13 mouse cellular contexts compared by ENCODE assay signal in genomic region chr6:93821512-93821911, GRCm38 (mm10).
DNase-seq lines count a peak whose midpoint lies in the region; ATAC-seq and TF ChIP-seq lines count a peak whose summit lies in the region.
"Had no signal": no experiment of that assay in that cellular context is flagged by ENCODE, and none has a peak within 500 bp of the region (broad histone marks: within the 10 kb centered on the region; RNA-seq: fewer than 3 reads in every experiment).

No protein-coding gene starts in this region.

- peaks cover 29% of the 10 kb centered on the region for H3K4me1 ChIP-seq in kidney, embryonic 15.5 days
- H3K4me1 ChIP-seq in forebrain, embryonic 11.5 days (replicated peaks; ENCODE audit: control insufficient read depth, insufficient read depth, low read length), result peaks cover 24% of the 10 kb centered on the region
- H3K4me1 ChIP-seq in hindbrain, embryonic 13.5 days (replicated peaks), result peaks cover 52% of the 10 kb centered on the region
- H3K4me1 ChIP-seq in neural tube, embryonic 14.5 days (ENCODE audit: control insufficient read depth, insufficient read depth, low read length), result peaks cover 9% of the 10 kb centered on the region; the same call in 1 of the 2 replicates
- peaks cover 7% of the 10 kb centered on the region for H3K4me1 ChIP-seq in cerebellum, adult 2 months (ENCODE audit: control insufficient read depth, insufficient read depth, low read length)
- H3K4me1 ChIP-seq: liver, embryonic 12.5 days had no signal

- intact Hi-C loops in gastrocnemius, postnatal 36 days (cut with DNase I), result no loop called here

- ATAC-seq in kidney, embryonic 15.5 days (replicated peaks; ENCODE audit: low FRiP score), result peak; percentile 58; the same call in 1 of the 2 replicates
- ATAC-seq in forebrain, embryonic 11.5 days (replicated peaks; ENCODE audit: low FRiP score), result 0 out of 2 replicates have a peak, but pooled peaks have one; percentile 55
- no peak for ATAC-seq in hindbrain, embryonic 13.5 days (ENCODE audit: low FRiP score)
- no peak for ATAC-seq in neural tube, embryonic 14.5 days (ENCODE audit: low read depth)
- ATAC-seq: liver, embryonic 12.5 days had no signal

- no peaks in the 10 kb centered on the region for H3K9me3 ChIP-seq in kidney, embryonic 15.5 days (replicated peaks)
- H3K9me3 ChIP-seq in forebrain, embryonic 11.5 days (ENCODE audit: control insufficient read depth, low read length), result no peaks in the 10 kb centered on the region
- no peaks in the 10 kb centered on the region for H3K9me3 ChIP-seq in hindbrain, embryonic 13.5 days
- no peaks in the 10 kb centered on the region for H3K9me3 ChIP-seq in neural tube, embryonic 14.5 days (ENCODE audit: control insufficient read depth, low read length)
- H3K9me3 ChIP-seq: liver, embryonic 12.5 days had no signal

- TF ChIP-seq POLR2A in cerebellum, adult 2 months (IDR thresholded peaks at IDR 0.05; ENCODE audit: borderline replicate concordance, insufficient read depth, low read length), result no peak

- no peak overlapping the region for H3K4me3 ChIP-seq in kidney, embryonic 15.5 days (replicated peaks)
- H3K4me3 ChIP-seq in forebrain, embryonic 11.5 days (ENCODE audit: low read depth, low read length), result no peak overlapping the region
- H3K4me3 ChIP-seq in hindbrain, embryonic 13.5 days, result no peak overlapping the region
- no peak overlapping the region for H3K4me3 ChIP-seq in neural tube, embryonic 14.5 days (ENCODE audit: low read depth, low read length)
- H3K4me3 ChIP-seq in cerebellum, adult 2 months (replicated peaks; ENCODE audit: insufficient read depth, low read depth, low read length), result no peak overlapping the region
- H3K4me3 ChIP-seq: heart, embryonic 13.5 days; liver, embryonic 12.5 days; myocyte had no signal

- no peak overlapping the region for H3K9ac ChIP-seq in kidney, embryonic 15.5 days
- H3K9ac ChIP-seq in forebrain, embryonic 11.5 days (ENCODE audit: low read length), result no peak overlapping the region
- no peak overlapping the region for H3K9ac ChIP-seq in hindbrain, embryonic 13.5 days
- no peak overlapping the region for H3K9ac ChIP-seq in neural tube, embryonic 14.5 days (replicated peaks; ENCODE audit: low read depth, low read length)
- H3K9ac ChIP-seq: heart, embryonic 13.5 days; liver, embryonic 12.5 days had no signal

- no peak overlapping the region for H3K4me2 ChIP-seq in kidney, embryonic 15.5 days
- H3K4me2 ChIP-seq in forebrain, embryonic 11.5 days (ENCODE audit: low read depth, low read length, severe bottlenecking), result no peak overlapping the region
- no peak overlapping the region for H3K4me2 ChIP-seq in hindbrain, embryonic 13.5 days
- H3K4me2 ChIP-seq in neural tube, embryonic 14.5 days (ENCODE audit: low read depth, low read length), result no peak overlapping the region
- H3K4me2 ChIP-seq: heart, embryonic 13.5 days; liver, embryonic 12.5 days had no signal

- 25% methylated on average over 7 of the region's 7 CpGs for WGBS in kidney, embryonic 15.5 days
- 38% methylated on average over 7 of the region's 7 CpGs for WGBS in forebrain, embryonic 11.5 days
- WGBS in hindbrain, embryonic 13.5 days, result 18% methylated on average over 7 of the region's 7 CpGs
- 20% methylated on average over 7 of the region's 7 CpGs for WGBS in neural tube, embryonic 14.5 days
- WGBS in cerebellum, adult 2 months, result 83% methylated on average over 7 of the region's 7 CpGs

- no peaks in the 10 kb centered on the region for H3K36me3 ChIP-seq in kidney, embryonic 15.5 days
- no peaks in the 10 kb centered on the region for H3K36me3 ChIP-seq in forebrain, embryonic 11.5 days (ENCODE audit: control insufficient read depth, insufficient read depth, low read length)
- H3K36me3 ChIP-seq in hindbrain, embryonic 13.5 days, result no peaks in the 10 kb centered on the region; the same call in 1 of the 2 replicates
- H3K36me3 ChIP-seq in neural tube, embryonic 14.5 days (ENCODE audit: control insufficient read depth, insufficient read depth, low read length), result no peaks in the 10 kb centered on the region
- H3K36me3 ChIP-seq: heart, embryonic 13.5 days; liver, embryonic 12.5 days had no signal

- no peak for DNase-seq in kidney, adult 9 months
- DNase-seq in forebrain, embryonic 11.5 days (ENCODE audit: low spot score), result no peak
- no peak for DNase-seq in gastrocnemius, postnatal 36 days
- no peak for DNase-seq in cerebellum, adult 2 months
- DNase-seq in lung, postnatal 36 days, result no peak
- DNase-seq: B cell, adult 2 months; cerebellum, adult 11 months had no signal

- H3K27me3 ChIP-seq in kidney, embryonic 15.5 days, result no peaks in the 10 kb centered on the region
- no peaks in the 10 kb centered on the region for H3K27me3 ChIP-seq in forebrain, embryonic 11.5 days (ENCODE audit: control insufficient read depth, insufficient read depth, low read length)
- no peaks in the 10 kb centered on the region for H3K27me3 ChIP-seq in hindbrain, embryonic 13.5 days
- H3K27me3 ChIP-seq in neural tube, embryonic 14.5 days (ENCODE audit: control insufficient read depth, insufficient read depth, low read length), result no peaks in the 10 kb centered on the region
- no peaks in the 10 kb centered on the region for H3K27me3 ChIP-seq in cerebellum, adult 2 months (ENCODE audit: control insufficient read depth, insufficient read depth, low read length)
- H3K27me3 ChIP-seq: heart, embryonic 13.5 days; liver, embryonic 12.5 days had no signal

- H3K27ac ChIP-seq in kidney, embryonic 15.5 days, result 0 out of 2 replicates have a peak overlapping the region, but pooled peaks have one; percentile 38
- H3K27ac ChIP-seq in forebrain, embryonic 11.5 days (ENCODE audit: low read depth, low read length), result peak overlapping the region; percentile 33; the same call in 1 of the 2 replicates
- H3K27ac ChIP-seq in hindbrain, embryonic 13.5 days, result peak overlapping the region; percentile 81
- peak overlapping the region; percentile 6; the same call in 1 of the 2 replicates for H3K27ac ChIP-seq in neural tube, embryonic 14.5 days (ENCODE audit: low read depth, low read length)
- H3K27ac ChIP-seq in cerebellum, adult 2 months (ENCODE audit: insufficient read depth, low read length), result no peak overlapping the region
- H3K27ac ChIP-seq: heart, embryonic 13.5 days; liver, embryonic 12.5 days had no signal

- no peak for TF ChIP-seq CTCF in cerebellum, adult 2 months (IDR thresholded peaks at IDR 0.05; ENCODE audit: borderline replicate concordance, insufficient read depth, low read depth, low read length)

Comparison
In these comparisons a context has a peak if more than half of its experiments do, and no peak if none do; other contexts are left out.
1. ATAC-seq: peak in kidney, embryonic 15.5 days (single experiment) and forebrain, embryonic 11.5 days (single experiment); none in hindbrain, embryonic 13.5 days (single experiment) and neural tube, embryonic 14.5 days (single experiment).